Mouse (Mus musculus) hindbrain, embryonic 11.5 days (tissue): Measurements from ENCODE around the gene Slc8a2. TPM values are rescaled to one million over a fixed set of nuclear protein-coding genes. Genes with fewer than 3 reads are reported as not detected.

Experiments used
- ATAC-seq: fragments of 200-750 bp; cut with Nextera tagmentation; 2 replicates; pipeline ENCODE4 v1.8.0; 2017; ENCODE audit warnings: mild to moderate bottlenecking, moderate TSS enrichment, moderate library complexity; ENCODE audit not compliant: low FRiP score
- DNase-seq: peaks from one replicate; pipeline ENCODE4 v3.0.0-alpha.2; 2015; ENCODE audit warnings: low spot score
- H3K27ac ChIP-seq: fragments of 300-500 bp; sonication (generic); 2 replicates; pipeline ENCODE4 v1.5.1; 2014; ENCODE audit warnings: mild to moderate bottlenecking, low read depth, low read length
- H3K27me3 ChIP-seq: fragments of 300-500 bp; sonication (generic); 2 replicates; pipeline ENCODE4 v1.6.1; 2014; ENCODE audit warnings: mild to moderate bottlenecking, low read length, moderate library complexity, mixed read lengths; ENCODE audit not compliant: control insufficient read depth, insufficient read depth
- H3K36me3 ChIP-seq: fragments of 300-500 bp; sonication (generic); 2 replicates; pipeline ENCODE4 v1.6.1; 2014; ENCODE audit warnings: mild to moderate bottlenecking, low read length, moderate library complexity, mixed read lengths; ENCODE audit not compliant: control insufficient read depth, insufficient read depth
- H3K4me1 ChIP-seq: fragments of 300-500 bp; sonication (generic); replicated peaks from 2 replicates; pipeline ENCODE4 v1.6.1; 2014; ENCODE audit warnings: low read length, mixed read lengths; ENCODE audit not compliant: control insufficient read depth, insufficient read depth
- H3K4me2 ChIP-seq: fragments of 300-500 bp; sonication (generic); replicated peaks from 2 replicates; pipeline ENCODE4 v1.6.1; 2014; ENCODE audit warnings: mild to moderate bottlenecking, low read depth, low read length
- H3K4me3 ChIP-seq: fragments of 300-500 bp; sonication (generic); 2 replicates; pipeline ENCODE4 v1.5.1; 2014; ENCODE audit warnings: low read depth, low read length
- H3K9ac ChIP-seq: fragments of 300-500 bp; sonication (generic); 2 replicates; pipeline ENCODE4 v1.6.1; 2014; ENCODE audit warnings: low read depth, low read length
- H3K9me3 ChIP-seq: fragments of 300-500 bp; sonication (generic); 2 replicates; pipeline ENCODE4 v1.6.1; 2016; ENCODE audit warnings: low read length; ENCODE audit not compliant: control insufficient read depth
- WGBS: fragments of 180-500 bp; shearing (Covaris S2); extraction: QIAGEN DNeasy Blood & Tissue Kit; methylation state at CpG from one replicate; pipeline ENCODE4 v1.1.7; 2014; 5-methylcytosine and 5-hydroxymethylcytosine counted together
- polyA plus RNA-seq: library from polyadenylated mRNA; unstranded; fragments of >200 nt; fragmentation: Nextera tagmentation; extraction: Ambion mirVana; gene quantifications from 2 replicates; pipeline ENCODE4 v1.2.1, GENCODE M21; 2014

Gene Slc8a2
- polyA plus RNA-seq, result 0.84 and 1.0 TPM in 2 replicates

- no peaks in the 10 kb centered on the region for H3K9me3 ChIP-seq
- WGBS, result under 1% methylated on average over 12 of the region's 12 CpGs
- peaks cover 16% of the 10 kb centered on the region for H3K4me1 ChIP-seq
- peak within 1 kb of the TSS; percentile 88 for H3K27ac ChIP-seq
- ATAC-seq (peak; percentile 85), DNase-seq (peak; percentile 90)
- H3K9ac ChIP-seq, result peak within 1 kb of the TSS; percentile 77
- H3K4me3 ChIP-seq, result peak within 1 kb of the TSS; percentile 73
- H3K4me2 ChIP-seq, result peak within 1 kb of the TSS; percentile 87
- no peaks in the 10 kb centered on the region for H3K27me3 ChIP-seq
- no peaks in the 10 kb centered on the region for H3K36me3 ChIP-seq
These were observed at the start of gene Slc8a2 for GRCm38 (mm10) chr7:16129421-16129845. Slc8a2 (plus strand) TSS chr7:16129826.

- no peak overlapping the region for H3K4me3 ChIP-seq
- no peaks in the 10 kb centered on the region for H3K9me3 ChIP-seq
- H3K27me3 ChIP-seq, result no peaks in the 10 kb centered on the region
- no peak overlapping the region for H3K27ac ChIP-seq
- DNase-seq (no peak), ATAC-seq (no peak)
- 70% methylated on average over 1 of the region's 1 CpGs for WGBS
- H3K4me1 ChIP-seq, result no peaks in the 10 kb centered on the region
- H3K9ac ChIP-seq, result no peak overlapping the region
- H3K4me2 ChIP-seq, result no peak overlapping the region
- no peaks in the 10 kb centered on the region for H3K36me3 ChIP-seq
These were observed 49.7 kb upstream of the Slc8a2 start for GRCm38 (mm10) chr7:16079947-16080346.

GRCm38 (mm10) chr7:16080581-16080980, 49.0 kb upstream of the Slc8a2 start:
- Histone ChIP-seq H3K27ac (no peak overlapping the region), H3K27me3 (no peaks in the 10 kb centered on the region), H3K9me3 (no peaks in the 10 kb centered on the region), H3K9ac (no peak overlapping the region), H3K4me3 (no peak overlapping the region), H3K36me3 (no peaks in the 10 kb centered on the region), H3K4me1 (no peaks in the 10 kb centered on the region), H3K4me2 (no peak overlapping the region)
- no peak for DNase-seq
- 68% methylated on average over 4 of the region's 4 CpGs for WGBS
- ATAC-seq, result no peak

- no peak overlapping the region for H3K27ac ChIP-seq
- no peak overlapping the region for H3K9ac ChIP-seq
- H3K27me3 ChIP-seq, result no peaks in the 10 kb centered on the region
- H3K4me1 ChIP-seq, result no peaks in the 10 kb centered on the region
- no peaks in the 10 kb centered on the region for H3K9me3 ChIP-seq
- no peak for DNase-seq
- ATAC-seq, result no peak
- WGBS, result 58% methylated on average over 4 of the region's 4 CpGs
- H3K36me3 ChIP-seq, result no peaks in the 10 kb centered on the region
- H3K4me3 ChIP-seq, result no peak overlapping the region
- H3K4me2 ChIP-seq, result no peak overlapping the region
These were observed 46.3 kb upstream of the Slc8a2 start for GRCm38 (mm10) chr7:16083361-16083760.

GRCm38 (mm10) chr7:16087587-16087986, 42.0 kb upstream of the Slc8a2 start:
- Histone ChIP-seq H3K9ac (no peak overlapping the region), H3K4me2 (no peak overlapping the region), H3K27ac (no peak overlapping the region), H3K36me3 (no peaks in the 10 kb centered on the region), H3K4me1 (no peaks in the 10 kb centered on the region), H3K27me3 (no peaks in the 10 kb centered on the region), H3K4me3 (no peak overlapping the region), H3K9me3 (no peaks in the 10 kb centered on the region)
- DNase-seq, result no peak
- 77% methylated on average over 2 of the region's 2 CpGs for WGBS
- no peak for ATAC-seq

GRCm38 (mm10) chr7:16094592-16094991, 35.0 kb upstream of the Slc8a2 start:
- no peak for ATAC-seq
- H3K9ac ChIP-seq, result no peak overlapping the region
- peaks cover 6% of the 10 kb centered on the region for H3K4me1 ChIP-seq
- H3K4me3 ChIP-seq, result no peak overlapping the region
- no peak for DNase-seq
- H3K27ac ChIP-seq, result no peak overlapping the region
- H3K27me3 ChIP-seq, result no peaks in the 10 kb centered on the region
- H3K36me3 ChIP-seq, result no peaks in the 10 kb centered on the region
- WGBS, result 65% methylated on average over 3 of the region's 3 CpGs
- H3K4me2 ChIP-seq, result no peak overlapping the region
- no peaks in the 10 kb centered on the region for H3K9me3 ChIP-seq

- ATAC-seq (peak; percentile 99), DNase-seq (peak; percentile 98)
- Histone ChIP-seq H3K36me3 (no peaks in the 10 kb centered on the region), H3K27me3 (no peaks in the 10 kb centered on the region), H3K9me3 (no peaks in the 10 kb centered on the region), H3K9ac (peak within 1 kb of the TSS; percentile 96), H3K27ac (peak within 1 kb of the TSS; percentile 82), H3K4me2 (peak within 1 kb of the TSS; percentile 89), H3K4me1 (peaks cover 7% of the 10 kb centered on the region), H3K4me3 (peak within 1 kb of the TSS; percentile 99)
- WGBS, result under 1% methylated on average over 65 of the region's 68 CpGs
These were observed 31.3 kb upstream of the Slc8a2 start, which contains the start of gene Napa for GRCm38 (mm10) chr7:16098021-16099017. Napa (plus strand) TSS chr7:16098458.

- H3K36me3 ChIP-seq, result no peaks in the 10 kb centered on the region
- peak overlapping the region; percentile 99; the same call in 1 of the 2 replicates for H3K4me3 ChIP-seq
- H3K9ac ChIP-seq, result no peak overlapping the region
- no peaks in the 10 kb centered on the region for H3K27me3 ChIP-seq
- DNase-seq (no peak), ATAC-seq (no peak)
- 83% methylated on average over 4 of the region's 4 CpGs for WGBS
- peaks cover 7% of the 10 kb centered on the region for H3K4me1 ChIP-seq
- H3K4me2 ChIP-seq, result peak overlapping the region; percentile 11; the same call in 1 of the 2 replicates
- H3K9me3 ChIP-seq, result no peaks in the 10 kb centered on the region
- no peak overlapping the region for H3K27ac ChIP-seq
These were observed 29.7 kb upstream of the Slc8a2 start for GRCm38 (mm10) chr7:16099901-16100300.
